Mouse (Mus musculus) embryonic fibroblast, embryonic 13.5 days (primary cell): ENCODE data around the gene Mta3. TPM values are rescaled to one million over a fixed set of nuclear protein-coding genes. Genes with fewer than 3 reads are reported as not detected.
"Not testable (repeated sequence)": the region's sequence is repeated elsewhere in the genome, so short reads cannot be mapped to it uniquely, and the experiment has no call there.

Experiments
- H3K27ac ChIP-seq: 2 replicates; pipeline ENCODE4 v1.5.1; 2012; ENCODE audit warnings: low read length, control low read depth, inconsistent platforms; ENCODE audit not compliant: insufficient read depth
- H3K4me1 ChIP-seq: 2 replicates; pipeline ENCODE4 v1.6.1; 2011; ENCODE audit warnings: low read length; ENCODE audit not compliant: control insufficient read depth, insufficient read depth
- H3K4me3 ChIP-seq: 2 replicates; pipeline ENCODE4 v1.5.1; 2011; ENCODE audit warnings: mild to moderate bottlenecking, control low read depth, low read length; ENCODE audit not compliant: insufficient read depth
- CTCF ChIP-seq: IDR thresholded peaks from 2 replicates; pipeline ENCODE4 v1.5.1; 2011; ENCODE audit warnings: mild to moderate bottlenecking, control low read depth, low read length, moderate library complexity, borderline replicate concordance; ENCODE audit not compliant: insufficient read depth
- POLR2A ChIP-seq: IDR thresholded peaks from 2 replicates; pipeline ENCODE4 v1.6.1; 2011; ENCODE audit warnings: low read depth, mild to moderate bottlenecking, control low read depth, low read length, moderate library complexity
- polyA plus RNA-seq: library from polyadenylated mRNA; stranded (reverse); fragments of >200 nt; gene quantifications from 2 replicates; pipeline ENCODE4 v1.2.4, GENCODE M21; 2011; ENCODE audit warnings: low read depth; ENCODE audit not compliant: missing spikeins, insufficient read length

Gene Mta3
- polyA plus RNA-seq, 1 experiment, result 41.2 TPM

DNA sequence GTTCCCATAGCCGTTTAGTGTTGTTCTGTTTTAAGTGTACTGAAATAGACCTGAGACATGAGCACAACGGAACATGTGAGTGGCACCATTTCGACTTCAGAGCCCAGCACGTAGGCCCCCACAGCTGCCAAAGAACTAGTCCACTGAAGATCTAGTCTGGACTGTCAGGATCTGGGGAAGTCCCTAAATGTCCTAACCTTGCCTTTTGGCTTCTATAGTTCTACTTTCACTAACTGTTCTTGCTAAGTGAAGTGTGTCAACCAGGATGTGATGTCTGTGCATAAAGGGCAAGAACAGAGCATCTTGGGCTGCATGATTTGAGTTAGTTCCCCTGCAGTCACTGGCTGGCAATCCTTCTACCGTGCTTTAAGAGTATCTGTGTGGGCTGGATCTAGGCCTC, 144.9 kb downstream of the Mta3 start:
- Histone ChIP-seq H3K4me3 (no peak overlapping the region), H3K4me1 (no peaks in the 10 kb centered on the region), H3K27ac (no peak overlapping the region)
- no peak for TF ChIP-seq POLR2A
- no peak for TF ChIP-seq CTCF

DNA sequence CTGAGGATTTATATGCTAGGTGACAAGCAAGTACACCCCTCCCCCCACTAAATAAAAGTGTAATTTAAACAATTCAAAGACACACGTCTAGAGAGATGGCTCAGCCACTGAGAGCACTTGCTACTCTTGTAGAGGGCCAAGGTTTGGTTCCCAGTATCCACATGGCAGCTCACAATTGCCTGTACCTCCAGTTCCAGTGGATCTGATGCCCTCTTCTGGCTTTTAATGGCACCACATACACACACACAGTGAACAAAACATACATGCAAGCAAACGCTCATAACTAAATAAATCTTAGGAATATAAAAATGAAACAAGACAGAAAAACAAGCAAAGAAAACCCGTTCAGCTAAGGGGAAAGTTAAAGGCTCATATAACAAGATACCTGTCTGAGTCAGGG, 147.9 kb downstream of the Mta3 start:
- TF ChIP-seq CTCF (no peak), POLR2A (no peak)
- Histone ChIP-seq H3K27ac (no peak overlapping the region), H3K4me1 (no peaks in the 10 kb centered on the region), H3K4me3 (no peak overlapping the region)

DNA sequence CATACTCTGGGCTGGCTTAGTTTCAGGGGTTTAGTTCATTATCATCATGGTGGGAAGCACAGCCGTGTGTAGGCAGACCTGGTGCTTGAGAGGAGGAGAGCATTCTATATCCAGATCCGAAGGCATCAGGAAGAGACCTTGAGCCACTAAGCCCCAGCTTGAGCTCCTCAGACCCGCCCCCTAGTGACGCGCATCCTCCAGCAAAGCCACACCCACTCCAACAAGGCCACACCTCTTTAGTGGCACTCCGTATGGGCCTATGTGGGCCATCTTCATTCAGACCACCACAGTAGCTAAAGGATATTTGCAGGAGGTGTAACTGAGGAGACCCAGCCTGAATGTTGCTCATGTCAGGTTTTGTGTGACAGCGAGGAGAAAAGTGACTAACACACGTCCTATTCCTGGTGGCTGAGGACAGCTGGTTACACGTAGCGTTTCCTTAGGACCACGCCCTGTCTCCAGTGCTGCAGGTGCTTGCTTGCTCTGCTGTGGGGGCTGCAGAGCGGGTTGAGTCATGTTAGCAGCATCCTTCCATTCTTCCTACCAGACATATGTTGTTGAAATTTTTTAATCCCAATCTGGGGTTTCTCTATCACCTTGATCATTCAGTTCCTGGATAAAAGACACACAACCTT, 148.4 kb downstream of the Mta3 start:
- Histone ChIP-seq H3K4me3 (no peak overlapping the region), H3K27ac (no peak overlapping the region), H3K4me1 (peaks cover under 1% of the 10 kb centered on the region)
- TF ChIP-seq POLR2A (no peak), CTCF (no peak)

DNA sequence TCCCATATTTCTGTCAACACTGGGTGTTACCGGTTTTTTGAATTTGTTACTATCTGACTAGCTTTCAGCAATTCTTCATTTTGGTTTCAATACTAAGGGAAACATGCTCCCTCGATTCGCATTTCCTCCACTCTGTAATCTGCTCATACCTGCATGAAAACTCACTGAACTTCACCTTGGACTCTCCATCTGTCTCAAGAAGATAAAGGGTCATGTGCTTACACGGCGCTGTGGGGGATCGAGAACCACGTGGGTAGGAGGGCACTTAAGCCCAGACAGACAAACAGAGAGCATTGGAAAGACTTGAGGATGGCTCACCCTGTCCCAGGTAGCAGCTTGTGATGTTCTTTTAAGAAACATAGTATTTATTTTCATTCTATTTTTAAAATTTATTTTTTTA, 152.4 kb downstream of the Mta3 start:
- H3K4me1 ChIP-seq, result peaks cover 2% of the 10 kb centered on the region
- H3K4me3 ChIP-seq, result no peak overlapping the region
- no peak for TF ChIP-seq CTCF
- no peak for TF ChIP-seq POLR2A
- H3K27ac ChIP-seq, result no peak overlapping the region

DNA sequence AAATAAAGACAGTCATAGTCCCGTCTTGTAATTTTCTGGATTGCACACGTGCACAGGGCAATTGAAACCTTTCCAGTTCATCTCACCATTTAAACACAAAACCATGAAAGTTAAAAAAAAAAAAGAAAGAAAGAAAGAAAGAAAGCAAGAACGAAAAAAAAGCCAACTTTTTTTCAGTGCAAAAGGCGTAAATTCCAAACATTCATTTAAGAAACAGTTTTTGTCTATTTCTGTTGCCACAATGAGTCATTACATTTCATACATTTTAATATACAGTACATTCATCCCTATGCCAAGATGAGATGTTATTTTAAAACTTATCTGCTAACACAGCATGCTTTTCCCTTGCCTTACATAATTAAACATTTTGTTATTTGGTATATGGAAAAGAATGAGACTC, 153.7 kb downstream of the Mta3 start:
- Histone ChIP-seq H3K27ac (peak overlapping the region; percentile 84), H3K4me3 (no peak overlapping the region), H3K4me1 (peaks cover 2% of the 10 kb centered on the region)
- no peak for TF ChIP-seq POLR2A
- TF ChIP-seq CTCF, result no peak

DNA sequence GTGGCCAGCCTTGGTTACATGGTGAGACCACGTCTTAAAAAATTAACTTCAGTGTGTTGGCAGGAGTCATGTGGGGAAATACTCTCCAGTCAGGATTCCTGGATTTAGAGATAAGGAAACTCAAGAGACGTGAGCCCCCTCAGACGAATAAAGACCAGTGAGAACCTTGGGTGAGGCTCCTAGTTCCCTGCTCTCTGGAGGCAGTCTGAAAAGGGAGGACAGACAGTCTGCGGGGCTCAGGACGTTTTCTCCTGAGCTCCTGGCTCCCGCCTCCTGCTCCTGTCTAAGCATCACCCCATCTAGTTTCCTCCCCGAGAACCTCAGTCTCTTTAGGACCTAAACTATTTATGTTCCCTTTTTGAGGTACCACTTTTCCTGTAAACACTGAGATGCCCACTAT, 154.3 kb downstream of the Mta3 start:
- TF ChIP-seq CTCF, result no peak
- H3K27ac ChIP-seq, result peak overlapping the region; percentile 34
- H3K4me1 ChIP-seq, result peaks cover 2% of the 10 kb centered on the region
- H3K4me3 ChIP-seq, result no peak overlapping the region

DNA sequence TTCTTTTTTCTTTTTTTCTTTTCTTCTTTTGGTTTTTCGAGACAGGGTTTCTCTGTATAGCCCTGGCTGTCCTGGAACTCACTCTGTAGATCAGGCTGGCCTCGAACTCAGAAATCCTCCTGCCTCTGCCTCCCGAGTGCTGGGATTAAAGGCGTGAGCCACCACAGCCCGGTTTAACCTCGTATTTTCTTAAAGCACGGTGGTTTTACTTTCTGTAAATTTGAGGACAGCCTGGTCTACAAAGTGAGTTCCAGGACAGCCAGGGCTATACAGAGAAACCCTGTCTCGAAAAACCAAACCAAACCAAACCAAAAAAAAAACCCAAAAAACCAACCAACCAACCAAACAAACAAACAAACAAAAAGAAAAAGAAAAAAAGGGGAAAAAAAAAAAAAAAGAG, 155.0 kb downstream of the Mta3 start:
- not testable (repeated sequence) for H3K4me1 ChIP-seq
- Histone ChIP-seq H3K4me3 (peak overlapping the region; percentile 58; the same call in 1 of the 2 replicates), H3K27ac (0 out of 2 replicates have a peak overlapping the region, but pooled peaks have one; percentile 79)

DNA sequence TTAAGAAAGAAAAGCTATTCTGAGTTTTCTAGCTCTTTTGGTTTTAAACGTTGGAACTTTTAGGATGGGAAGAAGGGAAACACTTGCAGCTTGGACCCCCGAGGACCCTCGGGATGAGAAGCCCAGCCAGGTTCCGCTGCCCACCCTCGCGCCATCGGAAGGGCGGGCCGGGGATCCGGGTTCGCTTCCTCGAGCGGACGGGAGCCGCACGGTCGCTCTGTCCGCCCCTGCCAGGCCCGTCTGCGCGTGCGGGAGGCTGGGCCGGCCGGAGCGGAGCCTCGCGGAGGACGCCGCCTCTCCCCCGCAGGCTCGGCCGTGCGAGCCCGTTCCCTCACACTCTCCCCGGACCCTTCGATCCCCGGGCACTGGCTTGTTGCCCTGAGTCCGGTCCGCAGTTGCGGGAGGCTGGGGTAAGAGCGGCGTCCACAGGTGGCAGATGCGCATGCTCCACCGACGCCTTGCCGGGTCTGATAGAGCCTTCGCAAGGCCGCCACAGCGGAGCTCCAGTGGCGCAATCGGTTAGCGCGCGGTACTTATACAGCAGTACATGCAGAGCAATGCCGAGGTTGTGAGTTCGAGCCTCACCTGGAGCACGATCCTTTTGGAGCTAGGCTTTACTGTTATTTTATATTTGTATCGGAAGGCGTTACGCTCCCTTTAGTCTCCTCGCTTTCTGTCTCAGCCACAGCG, 155.6 kb downstream of the Mta3 start:
- peak overlapping the region; percentile 58 for H3K4me3 ChIP-seq
- peak overlapping the region; percentile 79 for H3K27ac ChIP-seq
- peaks cover 2% of the 10 kb centered on the region for H3K4me1 ChIP-seq
- TF ChIP-seq POLR2A (peak; percentile 39), CTCF (no peak)

DNA sequence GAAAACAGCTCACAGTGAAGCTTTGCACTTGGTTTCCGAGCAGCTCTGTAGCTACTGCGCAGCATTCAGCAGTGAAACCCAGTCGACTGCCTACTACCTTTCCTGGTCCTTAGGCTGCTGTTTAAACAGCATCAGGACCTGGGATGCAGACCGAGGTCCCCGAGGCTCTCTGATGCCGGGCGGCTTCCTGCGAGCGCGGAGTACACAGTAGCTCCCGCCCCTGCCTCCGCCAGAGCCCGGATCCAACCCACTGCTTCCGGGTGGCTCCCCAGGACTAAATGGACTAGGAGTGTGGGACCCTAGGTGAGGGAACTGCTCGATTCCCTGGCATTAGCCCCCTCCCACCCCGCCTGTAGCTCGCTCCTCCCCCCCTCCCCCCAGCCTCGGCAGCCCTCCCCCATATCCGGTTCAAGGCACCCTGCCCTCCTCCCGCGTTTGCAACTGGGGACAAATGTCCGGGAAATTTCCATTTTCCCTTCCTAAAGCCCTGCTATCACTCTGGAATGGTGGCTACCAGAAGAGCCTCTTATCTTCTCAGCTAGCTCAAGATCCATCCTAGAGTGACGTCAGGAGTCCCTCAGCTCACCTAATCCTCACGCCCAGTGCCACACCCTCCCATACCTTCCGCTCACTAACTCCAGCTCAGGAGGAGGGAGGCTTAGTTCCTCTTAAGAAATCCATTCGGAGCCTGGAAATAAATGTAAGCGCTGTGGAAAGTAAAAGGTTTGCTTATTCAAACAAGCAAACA, 156.3 kb downstream of the Mta3 start:
- Histone ChIP-seq H3K4me1 (peaks cover 2% of the 10 kb centered on the region), H3K27ac (peak overlapping the region; percentile 74), H3K4me3 (peak overlapping the region; percentile 55)
- TF ChIP-seq CTCF (no peak), POLR2A (peak; percentile 41)

DNA sequence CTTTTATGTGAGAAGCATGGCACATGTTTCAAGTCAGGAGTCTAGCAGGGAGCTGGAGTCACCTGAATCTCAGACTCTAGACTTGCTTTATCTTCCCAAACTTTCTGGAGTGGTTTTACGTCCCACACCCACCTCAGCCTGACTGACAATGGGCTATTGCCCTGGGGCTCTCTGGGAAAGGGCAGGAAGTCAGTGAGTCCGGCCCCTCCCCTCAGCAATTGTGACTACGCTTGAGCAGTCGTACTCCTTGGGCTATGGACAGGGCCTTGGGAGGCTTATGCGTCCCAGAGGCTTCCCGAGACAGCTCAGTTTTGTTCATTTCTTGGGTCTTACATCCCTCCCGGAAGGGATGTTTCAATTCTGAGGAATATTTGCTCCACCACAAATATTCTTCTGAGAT, 159.4 kb downstream of the Mta3 start:
- Histone ChIP-seq H3K27ac (no peak overlapping the region), H3K4me3 (no peak overlapping the region), H3K4me1 (no peaks in the 10 kb centered on the region; the same call in 1 of the 2 replicates)
- TF ChIP-seq CTCF (no peak), POLR2A (no peak)

DNA sequence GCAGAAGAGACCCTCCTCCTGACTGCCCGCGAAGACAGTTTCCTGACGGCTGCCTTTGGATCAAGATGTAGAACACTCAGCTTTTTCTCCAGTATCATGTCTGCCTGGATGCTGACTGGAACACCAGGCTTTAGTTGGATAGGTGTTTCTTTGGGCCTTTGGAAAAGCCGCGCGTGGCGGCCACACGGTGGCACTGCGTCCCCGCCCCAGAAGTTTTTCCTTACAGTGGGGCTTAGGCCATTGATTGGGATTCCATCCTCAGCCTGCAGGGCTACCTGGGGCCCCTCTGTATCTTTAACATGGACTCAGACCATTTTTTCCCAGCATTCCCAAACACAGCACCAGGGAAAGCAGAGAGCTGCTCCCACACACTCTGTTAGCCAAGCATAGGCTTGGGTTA, 160.6 kb downstream of the Mta3 start:
- TF ChIP-seq POLR2A (no peak), CTCF (peak; percentile 72)
- H3K4me1 ChIP-seq, result no peaks in the 10 kb centered on the region
- H3K4me3 ChIP-seq, result no peak overlapping the region
- no peak overlapping the region for H3K27ac ChIP-seq
